Mouse (Mus musculus) urinary bladder, postnatal 25 days (tissue): ENCODE data around the gene Snrnp40.
A peak's percentile ranks its signal among the peaks of the same experiment; 100 is the strongest.

Source experiments
- DNase-seq: peaks from one replicate; pipeline ENCODE4 v3.0.0; 2022; ENCODE audit warnings: low spot score

Snrnp40 gene

DNA sequence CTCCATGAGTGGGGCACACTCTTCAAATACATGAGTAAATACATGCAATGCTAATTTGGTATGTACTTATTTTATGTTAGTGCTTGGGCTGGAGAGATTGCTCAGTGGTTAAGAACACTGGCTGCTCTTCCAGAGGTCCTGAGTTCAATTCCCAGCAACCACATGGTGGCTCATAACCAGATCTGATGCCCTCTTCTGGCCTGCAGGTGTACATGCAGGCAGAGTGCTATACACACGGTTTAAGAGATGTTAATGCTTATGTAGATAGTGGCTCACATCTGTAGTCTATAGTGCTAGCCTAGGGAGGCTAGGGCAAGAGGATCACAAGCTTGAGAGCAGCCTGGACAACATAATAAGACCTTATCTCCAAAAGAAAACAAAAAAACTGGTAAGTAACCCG lies 20.5 kb downstream of the Snrnp40 start:
- no peak for DNase-seq

DNA sequence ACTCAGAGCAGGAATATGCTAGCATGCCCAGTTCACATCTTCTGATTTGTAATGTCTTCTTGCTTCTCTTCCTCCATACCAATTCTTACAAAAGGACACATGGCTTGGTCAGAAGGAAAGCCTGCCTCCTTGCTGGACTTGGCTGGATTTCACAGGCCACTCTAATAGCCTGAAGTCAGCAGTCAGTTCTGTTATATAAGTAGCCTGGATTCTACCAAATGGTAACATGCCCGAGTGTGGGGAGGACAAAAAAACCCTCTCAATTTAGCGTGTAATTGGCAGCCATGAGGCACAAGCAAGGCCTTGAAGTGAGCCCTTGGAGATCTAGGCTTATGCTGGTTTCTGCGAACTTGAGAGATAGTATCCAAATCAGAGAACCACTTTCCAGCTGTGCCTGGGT lies 27.3 kb downstream of the Snrnp40 start:
- DNase-seq: no peak

GRCm38 (mm10) chr4:130389496-130389895 lies 29.6 kb downstream of the Snrnp40 start:
- DNase-seq: peak; percentile 6

- DNase-seq: no peak
Observed at GRCm38 (mm10) chr4:130389927-130390326, 30.0 kb downstream of the Snrnp40 start.

DNA sequence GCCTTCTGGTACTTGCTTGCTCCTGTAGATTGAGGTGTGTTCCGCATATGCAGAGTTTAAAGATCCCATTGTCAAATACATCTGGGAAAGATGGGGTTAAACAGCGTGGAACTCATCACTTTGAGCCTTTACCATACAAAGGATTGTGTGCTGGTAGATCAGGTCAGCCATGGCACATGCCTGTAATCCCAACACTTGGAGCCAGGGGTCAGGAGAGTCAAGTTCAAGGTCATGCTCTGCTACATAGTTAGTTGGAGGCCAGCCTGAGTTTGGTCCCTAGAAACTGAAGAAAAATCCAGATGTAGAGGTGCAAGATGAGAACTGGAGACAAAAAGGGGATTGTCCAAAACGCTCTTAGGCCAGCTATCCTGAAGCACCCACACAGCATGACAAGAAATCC lies 31.3 kb downstream of the Snrnp40 start:
- no peak for DNase-seq
